Mouse (Mus musculus) layer of hippocampus, postnatal 25 days (tissue): Measurements from ENCODE around the gene Slc38a1. TPM values are rescaled to one million over a fixed set of nuclear protein-coding genes. Genes with fewer than 3 reads are reported as not detected.
A peak's percentile ranks its signal among the peaks of the same experiment; 100 is the strongest.

ENCODE experiments used
- DNase-seq, 2 experiments: peaks; one replicate each; pipeline ENCODE4 v3.0.0; 2022; ENCODE audit warnings: mixed read lengths in 2 of 2, low spot score in 1 of 2; ENCODE audit errors: extremely low spot score in 1 of 2
- total RNA-seq, 2 experiments: library from RNA; stranded (reverse); gene quantifications; 2 replicates each; pipeline ENCODE4 v1.2.3; 2021

Gene Slc38a1
- total RNA-seq, 2 experiments from 2014 or later: 72.8 to 78.3 TPM

DNA sequence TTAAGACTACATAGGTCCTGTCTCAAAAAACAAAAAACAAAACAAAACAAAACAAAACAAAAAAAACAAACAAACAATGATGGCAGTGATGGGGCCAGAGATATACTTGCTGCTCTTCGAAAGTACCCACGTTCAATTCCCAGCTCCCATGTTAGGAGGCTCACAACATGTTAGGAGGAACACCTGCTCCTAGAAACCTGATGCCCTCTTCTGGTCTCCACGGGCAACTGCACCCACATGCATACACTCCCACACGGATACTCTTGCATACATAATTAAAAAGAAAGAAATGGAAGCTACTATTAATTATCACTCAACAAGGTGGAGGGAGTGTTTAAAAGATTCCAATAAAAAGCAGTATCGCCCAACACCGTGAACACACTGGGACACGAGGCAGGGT lies 20.3 kb downstream of the Slc38a1 start:
- DNase-seq: no peak

DNA sequence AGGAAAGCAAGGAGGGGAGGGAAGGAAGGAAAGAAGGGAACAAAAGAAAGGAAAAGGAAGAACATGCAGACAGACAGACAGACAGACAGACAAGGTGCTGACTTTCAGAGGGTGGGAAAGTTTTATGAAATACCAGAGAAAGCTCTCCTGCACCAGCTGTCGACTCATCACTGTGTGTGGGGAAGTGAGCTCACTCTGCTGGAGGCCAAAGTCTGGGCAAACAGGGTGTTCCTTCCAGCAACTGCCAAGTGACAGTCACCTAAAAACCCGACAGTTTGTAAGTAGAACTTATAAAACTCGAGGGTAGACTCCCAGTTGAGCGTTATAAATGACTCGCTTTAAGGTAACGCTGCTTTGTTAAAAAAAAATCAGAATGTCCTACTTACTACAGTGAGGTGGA lies 21.0 kb downstream of the Slc38a1 start:
- DNase-seq: no peak

DNA sequence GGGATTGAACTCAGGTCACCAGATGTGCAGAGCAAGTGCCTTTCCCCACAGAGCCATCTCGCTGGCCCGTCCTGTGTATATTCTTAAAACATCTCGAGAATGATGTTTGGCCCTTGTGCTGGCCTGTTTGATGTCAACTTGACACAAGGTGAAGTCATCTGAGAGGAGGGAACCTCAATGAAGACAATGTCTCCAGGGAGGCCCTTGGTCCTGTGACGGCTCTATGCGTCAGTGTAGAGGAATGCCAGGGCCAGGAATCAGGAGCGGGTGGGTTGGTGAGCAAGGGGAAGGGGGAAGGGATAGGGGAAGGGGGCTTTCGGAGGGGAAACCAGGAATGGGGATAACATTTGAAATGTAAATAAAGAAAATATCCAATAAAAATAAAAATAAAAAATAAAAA lies 25.2 kb downstream of the Slc38a1 start:
- no peak for DNase-seq

DNA sequence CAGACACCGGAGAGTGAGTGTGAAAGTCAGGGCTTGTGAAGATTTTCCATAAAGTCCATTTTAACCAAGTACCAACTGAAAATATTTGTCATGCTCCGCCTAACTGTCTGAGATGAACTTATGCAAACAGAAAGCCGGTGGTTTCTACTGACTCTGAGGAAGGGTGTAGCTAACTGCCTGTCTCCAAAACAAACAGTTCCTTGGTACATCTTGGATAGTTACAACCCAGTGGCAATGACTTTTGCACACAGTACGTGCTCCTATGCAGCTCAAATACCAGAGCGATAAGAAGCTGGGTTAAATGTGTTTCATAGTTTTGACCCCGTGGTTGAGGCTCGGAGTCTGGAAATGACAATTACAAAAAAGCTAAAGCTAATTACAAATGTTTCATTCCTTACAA lies 34.0 kb downstream of the Slc38a1 start:
- no peak for DNase-seq

DNA sequence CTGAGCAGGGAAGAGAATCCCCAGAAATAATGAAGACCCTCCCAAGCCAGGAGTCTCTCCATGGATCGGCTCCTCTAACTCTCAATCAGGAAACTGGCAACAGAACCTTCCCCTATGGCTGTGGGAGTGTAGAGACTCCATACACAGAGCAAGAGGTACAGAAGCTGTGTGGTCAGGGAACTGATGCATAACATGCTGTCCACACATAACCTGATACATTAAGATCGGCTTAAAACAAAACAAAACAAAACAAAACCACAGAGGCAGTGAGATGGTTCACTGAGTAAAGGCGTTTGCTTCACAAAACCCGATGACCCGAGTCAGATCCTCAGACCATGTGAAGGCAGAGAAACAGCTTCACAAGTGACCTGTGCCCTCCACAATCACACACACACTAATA lies 35.3 kb downstream of the Slc38a1 start:
- DNase-seq: no peak

DNA sequence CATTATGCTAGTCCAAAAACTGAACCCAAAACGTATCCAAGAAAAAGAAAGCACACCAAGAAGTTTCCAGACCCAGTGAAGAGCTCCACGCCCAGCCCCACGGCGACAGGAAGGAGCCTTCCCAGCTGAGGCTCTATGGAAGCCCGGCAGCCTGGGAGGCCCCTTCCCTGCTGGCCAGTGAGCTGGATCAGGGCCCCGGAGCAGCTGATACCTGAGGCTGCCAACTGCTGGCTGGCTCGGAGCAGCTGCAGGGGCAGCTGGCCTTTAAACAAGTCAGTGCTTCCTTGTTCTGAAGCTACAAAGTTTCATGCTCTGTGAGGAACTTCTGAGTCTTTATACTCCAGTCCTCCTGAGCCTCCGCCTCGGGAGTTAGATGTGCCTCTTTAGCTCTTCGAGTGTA lies 38.4 kb downstream of the Slc38a1 start:
- DNase-seq: peak in 1 of 2 experiments; percentile 30

DNA sequence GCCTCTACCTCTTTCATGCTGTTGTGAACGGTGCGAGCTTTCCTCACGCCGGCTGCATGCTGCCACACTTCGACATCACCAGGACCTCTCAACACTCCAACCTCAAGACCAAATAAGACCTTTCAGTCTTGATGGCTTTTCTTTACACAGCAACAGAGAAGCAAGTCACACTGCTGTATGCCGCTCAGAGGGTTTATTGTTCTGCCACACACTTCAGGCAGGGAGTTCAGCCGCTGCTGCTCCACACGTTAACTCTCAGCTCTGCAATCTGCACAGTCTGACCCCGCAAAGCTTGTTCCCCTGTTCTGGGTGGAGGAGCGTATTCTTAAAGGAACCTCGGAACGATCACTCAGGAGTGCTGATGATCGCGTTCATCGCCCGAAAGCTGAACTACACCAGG lies 40.7 kb downstream of the Slc38a1 start:
- no peak for DNase-seq

DNA sequence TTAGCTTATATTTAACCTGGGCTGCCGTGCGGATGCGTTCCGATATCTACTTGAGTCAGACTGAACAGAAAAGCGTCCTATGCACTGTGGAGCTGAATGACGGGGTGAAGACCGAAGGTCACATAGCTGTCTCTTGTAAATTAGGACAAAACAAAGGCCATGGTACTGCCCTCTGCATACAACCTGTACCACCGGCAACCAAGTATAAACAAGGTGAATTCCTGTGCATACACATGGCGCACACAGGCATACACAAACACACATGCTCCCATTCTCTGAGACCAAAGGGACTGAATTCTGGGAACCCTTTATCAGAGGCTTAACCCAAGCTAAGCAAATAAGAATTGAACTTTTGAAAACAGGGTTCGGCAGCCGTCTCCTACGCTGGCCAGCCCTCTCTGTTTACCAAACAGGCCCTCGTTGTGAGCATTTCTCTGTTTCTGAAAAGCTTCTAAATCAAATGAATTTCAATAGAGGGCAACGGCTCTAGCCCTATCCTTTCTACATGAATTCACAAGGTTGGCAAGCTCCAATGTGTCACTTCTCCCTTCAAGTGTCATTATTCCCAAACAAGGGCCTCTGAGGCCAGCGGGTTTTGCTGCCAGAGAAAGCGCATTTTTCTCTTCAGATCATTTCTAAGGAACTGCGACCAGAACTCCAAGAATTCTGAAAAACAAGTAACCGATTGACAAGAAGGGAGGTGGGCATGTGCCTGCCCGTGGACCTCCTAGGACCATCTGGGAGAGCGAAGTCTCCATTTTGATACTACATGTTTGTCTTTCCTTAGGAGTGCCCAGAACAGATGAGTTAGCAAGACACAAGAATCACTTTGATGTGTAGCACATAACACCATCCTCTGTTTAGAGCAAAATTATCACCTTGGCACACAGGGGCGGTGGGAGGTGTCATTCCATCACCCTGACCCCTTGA lies 42.6 kb downstream of the Slc38a1 start:
- no peak for DNase-seq

DNA sequence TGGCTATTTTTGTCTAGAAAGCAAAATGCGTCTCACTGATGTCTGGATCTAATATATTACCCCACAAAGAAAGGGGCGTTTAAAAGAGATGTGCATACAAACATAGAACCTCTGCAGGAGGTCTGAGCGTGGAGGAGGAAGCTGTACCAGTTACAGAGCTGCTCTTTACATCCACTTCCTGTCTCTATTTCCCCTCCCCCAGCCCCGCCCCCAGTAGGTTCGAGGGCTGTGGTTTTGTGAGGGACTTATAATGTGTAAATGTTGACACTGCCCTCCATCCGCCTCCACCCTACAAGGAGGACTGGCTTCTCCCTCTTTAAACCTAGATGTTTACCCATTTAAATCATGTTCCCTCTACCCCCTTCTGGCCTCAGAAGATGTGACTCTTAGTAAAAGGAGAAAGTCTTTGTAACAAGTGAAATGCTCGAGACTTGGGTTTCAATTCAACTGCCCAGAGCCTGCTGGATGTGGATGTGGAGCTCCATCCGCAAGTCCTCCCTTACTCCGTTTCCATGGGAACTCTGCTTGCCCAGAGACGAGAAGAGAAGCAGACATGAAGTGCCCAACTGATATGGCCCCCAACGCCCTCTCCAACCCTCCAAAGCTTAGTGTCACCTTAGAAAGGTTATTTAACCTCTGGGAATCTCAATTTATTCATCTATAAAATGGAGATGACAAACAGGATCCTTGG lies 43.7 kb downstream of the Slc38a1 start:
- no peak for DNase-seq

DNA sequence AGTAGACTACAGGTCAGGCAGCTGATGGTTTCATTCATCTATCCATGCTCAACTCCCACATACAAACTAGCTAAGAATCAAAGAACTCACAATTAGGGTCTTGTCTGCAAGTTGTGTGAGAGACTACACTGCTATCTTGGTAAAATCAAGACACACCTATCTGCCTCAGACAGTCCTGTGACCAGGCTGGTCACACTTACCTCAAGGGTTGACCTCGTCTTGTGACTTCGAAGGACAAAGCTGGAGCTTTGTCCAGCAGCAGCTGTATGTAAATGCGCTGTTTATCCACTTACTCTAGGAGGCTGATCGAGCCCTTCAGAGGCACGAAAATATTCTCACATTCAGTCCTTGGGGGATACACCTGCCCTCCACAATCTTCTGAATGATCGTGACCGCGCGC lies 45.6 kb downstream of the Slc38a1 start:
- no peak for DNase-seq

DNA sequence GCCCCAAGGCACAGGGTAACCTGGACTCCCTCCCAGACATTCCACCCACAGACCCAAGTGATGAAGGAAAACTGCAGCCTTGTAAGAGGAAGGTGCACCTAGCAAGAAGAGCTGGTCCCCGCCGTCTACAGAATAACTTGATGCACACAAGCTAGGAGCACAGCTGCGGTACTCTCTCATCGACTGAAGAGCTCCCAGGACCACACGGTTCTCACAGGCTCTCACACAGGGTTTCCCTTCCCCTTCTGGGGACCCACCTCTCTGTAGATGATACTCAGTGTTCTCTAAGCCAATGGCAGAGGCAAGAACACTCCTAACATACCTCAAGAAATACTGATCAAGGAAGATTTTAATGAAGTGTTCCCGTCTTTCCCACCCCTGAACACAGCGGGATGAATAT lies 48.4 kb downstream of the Slc38a1 start:
- DNase-seq: no peak

DNA sequence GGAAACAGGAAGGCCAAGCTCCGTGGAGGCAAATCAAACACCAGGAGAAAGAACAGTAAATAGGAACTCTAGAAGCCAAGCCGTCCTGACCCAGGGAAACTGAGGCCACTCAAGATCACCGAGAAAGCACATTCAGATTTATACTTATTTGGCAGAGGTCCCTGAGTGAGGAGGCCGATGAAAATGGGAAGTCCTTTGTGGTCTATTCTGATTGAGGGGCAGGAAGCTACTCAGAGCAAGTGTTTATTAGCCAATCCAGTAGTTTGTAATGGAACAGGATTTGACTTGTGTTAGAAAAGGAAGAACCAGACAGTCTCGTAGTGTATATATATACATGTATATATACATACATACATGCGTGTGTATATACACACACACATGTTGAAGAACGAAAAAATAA lies 48.8 kb downstream of the Slc38a1 start:
- no peak for DNase-seq

DNA sequence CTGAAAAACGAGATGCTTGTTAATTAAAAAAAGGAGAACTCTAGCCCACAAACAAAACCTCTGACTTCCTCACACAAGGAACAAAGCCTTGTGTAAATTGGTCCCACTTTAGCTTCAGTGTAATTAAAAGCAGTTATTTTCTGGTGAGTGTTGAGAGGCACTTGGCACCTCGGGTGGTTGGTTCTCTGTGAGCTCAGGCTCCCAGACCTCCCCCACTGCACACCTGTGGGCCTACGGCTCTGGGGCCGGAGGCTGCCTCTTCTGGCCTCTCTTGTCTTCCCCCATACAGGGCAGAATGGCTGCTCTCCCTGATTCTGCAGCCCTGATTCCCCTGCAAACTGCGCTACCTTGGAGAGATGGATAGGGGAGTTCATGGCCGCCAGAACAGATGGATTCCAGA lies 49.3 kb downstream of the Slc38a1 start:
- no peak for DNase-seq

DNA sequence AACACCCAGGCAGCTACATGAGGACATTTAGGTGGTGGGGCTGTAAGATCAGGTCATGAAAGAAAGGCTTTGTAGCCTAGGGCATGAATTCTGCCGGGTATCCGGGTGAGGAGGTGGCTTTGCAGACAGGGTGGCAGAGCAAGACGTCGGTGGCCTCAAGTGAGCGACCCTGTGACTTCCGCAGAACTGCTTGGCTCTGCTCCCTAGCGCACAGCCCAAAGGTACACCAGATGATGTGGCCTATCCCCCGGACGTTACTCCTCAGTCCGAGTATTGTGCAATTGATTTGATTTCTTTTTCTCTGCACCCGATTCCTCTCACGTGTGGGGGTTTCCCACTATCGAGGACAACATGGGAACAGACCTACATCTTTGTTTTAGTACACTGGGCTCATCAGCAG lies 49.7 kb downstream of the Slc38a1 start:
- DNase-seq: no peak

DNA sequence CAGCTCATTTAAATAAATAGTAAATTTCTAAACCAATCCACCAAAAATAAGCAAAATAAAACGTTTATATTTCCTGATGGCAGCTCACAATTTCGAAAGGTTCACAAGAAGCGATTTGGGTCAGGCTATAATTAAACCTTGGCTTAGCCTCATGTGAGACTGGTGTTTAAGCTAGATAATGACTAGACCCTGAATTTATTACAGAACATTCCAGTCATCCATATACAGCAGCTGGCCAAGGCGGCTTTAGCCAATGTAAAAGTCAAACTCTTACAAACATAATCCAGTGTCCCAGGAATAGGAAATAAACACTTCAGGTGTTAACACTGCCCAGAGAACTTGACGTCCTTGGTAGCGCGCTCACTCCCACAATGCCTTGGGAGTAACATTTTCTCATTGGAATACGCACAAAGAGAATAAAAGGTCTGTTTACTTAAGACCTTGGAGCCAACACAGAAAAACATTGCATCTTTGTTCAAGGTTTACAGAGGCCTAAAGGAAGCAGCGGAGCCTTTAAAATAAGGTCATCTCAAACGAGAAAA lies 50.8 kb downstream of the Slc38a1 start:
- no peak for DNase-seq

DNA sequence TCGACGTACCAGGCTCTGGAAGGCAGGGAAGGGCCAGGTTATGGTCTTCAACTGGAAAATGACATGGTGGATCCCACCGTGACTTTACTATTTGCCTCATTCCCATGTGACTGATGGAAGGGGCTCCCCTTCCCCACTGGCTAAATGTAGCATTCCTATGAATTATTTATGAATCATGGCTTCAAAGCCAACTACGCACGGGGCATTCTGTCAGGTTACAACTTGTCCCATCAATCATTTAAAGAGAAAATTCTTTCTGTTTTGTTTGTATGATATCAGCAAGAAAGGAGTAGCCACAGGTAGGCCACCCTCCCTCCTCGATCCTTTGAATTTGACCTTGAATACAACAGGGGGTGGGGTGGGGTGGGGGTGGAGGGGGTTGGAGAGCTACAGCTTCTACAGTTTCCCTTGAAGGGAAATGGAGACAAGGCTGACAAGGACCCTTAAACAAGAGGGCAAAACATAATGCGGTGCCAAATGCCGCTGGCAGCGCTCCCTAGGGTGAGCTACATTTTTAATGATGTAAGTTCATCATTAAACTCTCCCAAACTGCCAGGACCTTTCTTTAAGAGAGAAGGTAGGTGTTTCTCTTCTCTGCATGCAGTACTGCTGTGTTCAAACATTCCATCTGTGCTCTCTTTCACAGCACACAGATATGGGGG lies 53.6 kb downstream of the Slc38a1 start:
- DNase-seq: no peak

DNA sequence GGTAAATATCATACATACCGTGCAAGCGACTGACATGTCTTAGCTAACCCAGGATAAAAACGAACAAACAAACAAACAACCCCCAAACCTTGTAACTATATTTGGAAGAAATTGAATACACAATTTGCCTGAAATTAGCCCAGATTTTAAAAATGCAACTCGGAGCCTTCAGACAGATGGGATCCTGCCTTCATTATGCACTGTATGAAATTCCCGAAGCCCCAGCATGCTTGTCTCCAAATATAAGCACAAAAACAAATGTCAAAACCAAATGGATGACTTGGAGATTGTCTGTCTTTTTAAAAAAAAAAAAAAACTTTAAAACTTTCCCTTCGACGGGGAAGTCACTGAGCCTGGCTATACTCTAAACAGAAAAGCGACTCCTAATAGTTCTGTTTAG lies 54.7 kb downstream of the Slc38a1 start:
- no peak for DNase-seq

DNA sequence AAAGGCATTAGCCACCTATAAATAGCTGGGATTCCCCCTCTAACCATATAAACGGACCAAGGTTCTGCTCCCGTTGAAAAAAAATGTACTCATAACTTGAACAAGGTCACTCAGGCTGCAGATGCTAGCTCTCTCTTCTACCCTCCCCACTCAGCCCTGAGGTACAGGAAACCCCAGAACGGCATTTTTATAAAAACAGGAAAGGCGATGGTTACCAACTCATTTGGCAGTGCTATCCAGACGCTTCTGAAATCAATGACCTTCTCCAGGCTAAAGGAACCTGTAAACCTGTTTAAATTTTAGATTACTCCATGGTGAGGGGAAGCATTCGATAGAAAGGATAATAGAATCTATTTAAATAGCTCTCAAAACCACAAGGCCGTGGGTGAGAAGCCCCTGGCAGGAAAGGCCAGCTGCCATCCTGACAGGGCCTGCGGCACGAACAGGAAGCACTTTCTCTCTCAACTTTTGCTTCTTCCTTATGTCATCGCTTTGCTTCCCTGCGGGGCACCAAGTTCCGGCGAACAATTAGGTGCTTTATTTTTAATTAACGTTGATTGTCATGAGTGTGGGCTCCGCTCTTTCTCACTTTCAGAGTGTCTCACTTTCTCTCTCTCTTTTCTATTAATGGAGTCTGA lies 59.2 kb downstream of the Slc38a1 start:
- no peak for DNase-seq

DNA sequence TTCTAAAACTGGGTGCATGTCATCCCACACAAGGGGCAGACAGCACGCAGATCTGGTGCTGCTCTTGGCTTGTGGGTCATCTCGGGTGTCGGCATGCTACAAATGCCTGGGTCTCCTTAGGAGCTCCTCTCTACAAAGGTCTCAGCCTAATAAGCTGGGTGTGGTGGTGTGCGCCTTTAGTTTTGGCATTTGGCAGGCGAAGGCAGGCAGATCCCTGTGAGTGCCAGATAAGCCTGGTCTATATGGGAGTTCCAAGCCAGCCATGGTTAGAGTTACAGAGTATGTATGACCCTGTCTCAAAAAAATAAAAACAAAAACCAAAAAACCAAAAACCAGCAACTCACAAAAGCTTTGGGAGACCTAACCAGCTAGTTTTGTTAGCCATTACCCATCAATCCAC lies 65.7 kb downstream of the Slc38a1 start:
- no peak for DNase-seq

DNA sequence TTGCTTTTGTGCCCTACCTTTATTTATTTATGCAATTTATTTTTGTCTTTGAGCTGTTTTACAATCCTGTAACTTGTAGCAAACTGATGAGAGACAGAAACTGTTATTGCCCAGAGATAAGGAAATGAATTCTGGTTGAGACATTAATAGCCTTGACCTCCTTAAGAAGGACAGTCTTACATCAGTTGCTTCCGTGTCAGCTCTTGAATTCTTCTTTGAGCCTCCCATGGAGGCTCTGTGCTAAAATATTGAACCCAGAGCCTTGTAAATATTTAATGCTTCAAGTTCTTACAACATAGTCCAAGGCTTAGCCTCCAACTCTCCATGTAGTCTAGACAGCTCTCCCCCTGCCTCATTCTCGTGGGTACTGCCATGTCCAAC lies 73.7 kb downstream of the Slc38a1 start:
- DNase-seq: no peak
